Mouse (Mus musculus): ENCODE measurements at regions not wholly inside any gene's neighbourhood (a gene's known extent, or its start where the extent isn't known, plus 50 kb on each side); places are given as distances from the start of the nearest gene placed in this dataset.

- H3K27me3 ChIP-seq (ENCODE audit: control insufficient read depth, insufficient read depth, low read length): peaks cover 34% of the 10 kb centered on the region
- peak; percentile 45; the same call in 1 of the 2 replicates for ATAC-seq (ENCODE audit: low FRiP score)
- H3K36me3 ChIP-seq (ENCODE audit: control insufficient read depth, insufficient read depth, low read length): no peaks in the 10 kb centered on the region
- peak overlapping the region; percentile 33 for H3K4me3 ChIP-seq (ENCODE audit: low read depth, low read length)
- under 1% methylated on average over 53 of the region's 53 CpGs for WGBS
- H3K27ac ChIP-seq (ENCODE audit: low read depth, low read length): no peak overlapping the region
- H3K9ac ChIP-seq (ENCODE audit: low read depth, low read length): peak overlapping the region; percentile 2; the same call in 1 of the 2 replicates
- no peaks in the 10 kb centered on the region for H3K9me3 ChIP-seq (ENCODE audit: control insufficient read depth, low read length)
- H3K4me1 ChIP-seq (replicated peaks; ENCODE audit: control insufficient read depth, insufficient read depth, low read length): peaks cover 7% of the 10 kb centered on the region; the same call in 1 of the 2 replicates
- peak overlapping the region; percentile 61 for H3K4me2 ChIP-seq (replicated peaks; ENCODE audit: low read depth, low read length)
- DNase-seq (ENCODE audit: low spot score): peak; percentile 69
Observed at GRCm38 (mm10) chr9:46443191-46444095, 123.7 kb upstream of the 4931429L15Rik start.

- Histone ChIP-seq H3K9ac (ENCODE audit: low read depth, low read length) (no peak overlapping the region; the same call in 1 of the 2 replicates), H3K36me3 (ENCODE audit: control insufficient read depth, insufficient read depth, low read length) (no peaks in the 10 kb centered on the region), H3K27ac (ENCODE audit: low read depth, low read length) (no peak overlapping the region), H3K4me2 (replicated peaks; ENCODE audit: low read depth, low read length) (peak overlapping the region; percentile 61), H3K9me3 (ENCODE audit: control insufficient read depth, low read length) (no peaks in the 10 kb centered on the region), H3K27me3 (ENCODE audit: control insufficient read depth, insufficient read depth, low read length) (peaks cover 34% of the 10 kb centered on the region), H3K4me1 (replicated peaks; ENCODE audit: control insufficient read depth, insufficient read depth, low read length) (peaks cover 7% of the 10 kb centered on the region; the same call in 1 of the 2 replicates), H3K4me3 (ENCODE audit: low read depth, low read length) (peak overlapping the region; percentile 33)
- ATAC-seq (ENCODE audit: low FRiP score) (no peak), DNase-seq (ENCODE audit: low spot score) (peak; percentile 55)
- 1% methylated on average over 19 of the region's 19 CpGs for WGBS
Observed at GRCm38 (mm10) chr9:46442739-46443181, 123.0 kb upstream of the 4931429L15Rik start.

DNA sequence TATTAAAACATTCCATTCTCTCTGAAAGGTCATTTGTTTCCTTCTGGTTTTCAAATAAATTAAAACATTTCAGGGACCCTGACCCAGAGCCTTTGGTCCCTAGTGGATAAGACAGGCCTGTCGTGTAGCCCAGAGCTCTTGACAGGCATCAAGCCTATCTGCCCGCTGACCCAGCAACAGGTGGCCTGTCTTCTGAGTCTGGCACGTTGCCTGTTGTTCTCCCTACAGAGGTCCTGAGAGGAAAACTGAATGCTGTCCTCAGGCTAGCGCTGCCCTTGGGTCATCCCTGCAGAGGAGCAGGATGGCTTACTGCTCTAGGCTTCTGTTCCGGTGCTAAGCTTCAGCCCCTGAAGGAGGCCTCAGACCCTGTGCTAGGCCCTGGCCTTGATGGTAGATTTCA, 120.4 kb upstream of the 4931429L15Rik start:
- Histone ChIP-seq H3K9me3 (ENCODE audit: control insufficient read depth, low read length) (peaks cover 2% of the 10 kb centered on the region; the same call in 1 of the 2 replicates), H3K36me3 (ENCODE audit: control insufficient read depth, insufficient read depth, low read length) (no peaks in the 10 kb centered on the region), H3K27ac (ENCODE audit: low read depth, low read length) (no peak overlapping the region), H3K9ac (ENCODE audit: low read depth, low read length) (no peak overlapping the region), H3K4me3 (ENCODE audit: low read depth, low read length) (no peak overlapping the region), H3K4me2 (replicated peaks; ENCODE audit: low read depth, low read length) (no peak overlapping the region), H3K27me3 (ENCODE audit: control insufficient read depth, insufficient read depth, low read length) (peaks cover 33% of the 10 kb centered on the region), H3K4me1 (replicated peaks; ENCODE audit: control insufficient read depth, insufficient read depth, low read length) (peaks cover 7% of the 10 kb centered on the region; the same call in 1 of the 2 replicates)
- no peak for DNase-seq (ENCODE audit: low spot score)
- 66% methylated on average over 5 of the region's 5 CpGs for WGBS
- no peak for ATAC-seq (ENCODE audit: low FRiP score)

DNA sequence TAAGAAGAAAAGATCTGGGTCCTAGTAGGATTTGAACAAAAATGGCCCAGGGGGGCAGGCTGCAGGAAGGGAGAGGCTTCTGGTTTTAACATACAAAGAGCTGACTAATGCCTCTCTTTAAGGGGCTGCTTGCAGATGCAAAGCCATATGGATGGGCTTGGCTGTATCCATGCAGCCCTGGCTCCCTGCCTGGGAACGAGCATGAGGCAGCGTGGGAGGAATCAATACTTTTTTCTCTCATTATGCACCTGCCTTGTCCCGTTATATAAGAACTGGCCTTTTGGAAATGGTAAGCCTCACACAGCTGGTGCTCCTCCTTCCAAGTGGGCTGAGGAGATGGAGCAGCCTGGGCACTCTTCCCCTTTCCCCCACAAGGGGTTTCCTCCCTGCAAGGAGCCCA, 114.9 kb upstream of the 4931429L15Rik start:
- no peak for DNase-seq (ENCODE audit: low spot score)
- no peak overlapping the region for H3K4me3 ChIP-seq (ENCODE audit: low read depth, low read length)
- 75% methylated on average over 3 of the region's 3 CpGs for WGBS

GRCm38 (mm10) chr9:46433716-46434115, 113.9 kb upstream of the 4931429L15Rik start:
- Histone ChIP-seq H3K36me3 (ENCODE audit: control insufficient read depth, insufficient read depth, low read length) (no peaks in the 10 kb centered on the region), H3K4me3 (ENCODE audit: low read depth, low read length) (no peak overlapping the region), H3K27ac (ENCODE audit: low read depth, low read length) (no peak overlapping the region), H3K27me3 (ENCODE audit: control insufficient read depth, insufficient read depth, low read length) (no peaks in the 10 kb centered on the region), H3K9me3 (ENCODE audit: control insufficient read depth, low read length) (peaks cover 2% of the 10 kb centered on the region; the same call in 1 of the 2 replicates), H3K4me1 (replicated peaks; ENCODE audit: control insufficient read depth, insufficient read depth, low read length) (no peaks in the 10 kb centered on the region), H3K9ac (ENCODE audit: low read depth, low read length) (no peak overlapping the region), H3K4me2 (replicated peaks; ENCODE audit: low read depth, low read length) (no peak overlapping the region)
- ATAC-seq (ENCODE audit: low FRiP score) (no peak), DNase-seq (ENCODE audit: low spot score) (no peak)
- WGBS: 82% methylated on average over 5 of the region's 5 CpGs

More for the DNA sequence above, 114.9 kb upstream of the 4931429L15Rik start:
- Histone ChIP-seq H3K4me1 (replicated peaks; ENCODE audit: control insufficient read depth, insufficient read depth, low read length) (no peaks in the 10 kb centered on the region), H3K9ac (ENCODE audit: low read depth, low read length) (no peak overlapping the region), H3K9me3 (ENCODE audit: control insufficient read depth, low read length) (peaks cover 2% of the 10 kb centered on the region; the same call in 1 of the 2 replicates), H3K27ac (ENCODE audit: low read depth, low read length) (no peak overlapping the region), H3K27me3 (ENCODE audit: control insufficient read depth, insufficient read depth, low read length) (no peaks in the 10 kb centered on the region), H3K36me3 (ENCODE audit: control insufficient read depth, insufficient read depth, low read length) (no peaks in the 10 kb centered on the region), H3K4me2 (replicated peaks; ENCODE audit: low read depth, low read length) (no peak overlapping the region)
- ATAC-seq (ENCODE audit: low FRiP score): no peak

- WGBS: 71% methylated on average over 13 of the region's 13 CpGs
- Histone ChIP-seq H3K36me3 (ENCODE audit: control insufficient read depth, insufficient read depth, low read length) (no peaks in the 10 kb centered on the region), H3K27me3 (ENCODE audit: control insufficient read depth, insufficient read depth, low read length) (no peaks in the 10 kb centered on the region), H3K4me3 (ENCODE audit: low read depth, low read length) (no peak overlapping the region), H3K4me1 (replicated peaks; ENCODE audit: control insufficient read depth, insufficient read depth, low read length) (no peaks in the 10 kb centered on the region), H3K27ac (ENCODE audit: low read depth, low read length) (no peak overlapping the region), H3K9ac (ENCODE audit: low read depth, low read length) (no peak overlapping the region), H3K4me2 (replicated peaks; ENCODE audit: low read depth, low read length) (no peak overlapping the region), H3K9me3 (ENCODE audit: control insufficient read depth, low read length) (peaks cover 2% of the 10 kb centered on the region; the same call in 1 of the 2 replicates)
- ATAC-seq (ENCODE audit: low FRiP score): no peak
- DNase-seq (ENCODE audit: low spot score): no peak
Observed at GRCm38 (mm10) chr9:46431053-46431452, 111.3 kb upstream of the 4931429L15Rik start.

- 74% methylated on average over 12 of the region's 12 CpGs for WGBS
- ATAC-seq (ENCODE audit: low FRiP score) (peak; percentile 22; the same call in 1 of the 2 replicates), DNase-seq (ENCODE audit: low spot score) (peak; percentile 50)
- Histone ChIP-seq H3K4me1 (replicated peaks; ENCODE audit: control insufficient read depth, insufficient read depth, low read length) (no peaks in the 10 kb centered on the region), H3K27ac (ENCODE audit: low read depth, low read length) (no peak overlapping the region), H3K9me3 (ENCODE audit: control insufficient read depth, low read length) (no peaks in the 10 kb centered on the region), H3K9ac (ENCODE audit: low read depth, low read length) (no peak overlapping the region), H3K27me3 (ENCODE audit: control insufficient read depth, insufficient read depth, low read length) (no peaks in the 10 kb centered on the region), H3K36me3 (ENCODE audit: control insufficient read depth, insufficient read depth, low read length) (no peaks in the 10 kb centered on the region), H3K4me3 (ENCODE audit: low read depth, low read length) (no peak overlapping the region), H3K4me2 (replicated peaks; ENCODE audit: low read depth, low read length) (no peak overlapping the region)
Observed at GRCm38 (mm10) chr9:46423184-46423967, 103.6 kb upstream of the 4931429L15Rik start.

DNA sequence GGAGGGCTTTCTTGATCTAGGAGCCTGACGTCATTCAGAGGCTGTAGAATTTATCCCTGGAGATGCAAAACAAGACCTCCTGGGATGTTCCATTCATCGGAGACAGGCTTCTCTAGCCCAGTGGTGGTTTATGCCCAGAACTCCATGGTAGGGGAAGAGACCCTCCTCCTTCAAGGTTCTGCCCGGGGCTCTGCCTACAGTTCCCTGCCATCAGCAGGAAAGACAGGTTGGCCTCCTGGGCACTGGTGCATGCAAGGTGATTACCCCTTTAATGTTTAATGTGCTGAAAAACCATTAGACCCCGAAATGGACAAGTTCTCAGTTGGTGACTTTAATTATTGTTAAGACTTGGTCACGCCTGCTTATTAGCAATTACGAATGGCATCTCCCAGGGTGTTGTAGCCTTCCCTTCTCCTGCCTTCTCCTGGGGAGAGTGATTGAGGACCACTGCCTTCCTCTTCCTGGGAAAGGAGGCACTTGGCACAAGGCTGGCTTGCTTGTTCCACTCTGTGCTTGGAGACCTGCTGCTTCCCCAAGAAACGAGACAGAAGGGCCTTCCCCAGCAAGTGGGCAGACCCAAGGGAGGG, 102.0 kb upstream of the 4931429L15Rik start:
- no peaks in the 10 kb centered on the region for H3K36me3 ChIP-seq (ENCODE audit: control insufficient read depth, insufficient read depth, low read length)
- no peak overlapping the region for H3K27ac ChIP-seq (ENCODE audit: low read depth, low read length)
- ATAC-seq (ENCODE audit: low FRiP score): no peak
- H3K9me3 ChIP-seq (ENCODE audit: control insufficient read depth, low read length): no peaks in the 10 kb centered on the region
- H3K4me1 ChIP-seq (replicated peaks; ENCODE audit: control insufficient read depth, insufficient read depth, low read length): no peaks in the 10 kb centered on the region
- 35% methylated on average over 7 of the region's 7 CpGs for WGBS
- no peak overlapping the region for H3K9ac ChIP-seq (ENCODE audit: low read depth, low read length)
- no peak overlapping the region for H3K4me3 ChIP-seq (ENCODE audit: low read depth, low read length)
- no peak overlapping the region for H3K4me2 ChIP-seq (replicated peaks; ENCODE audit: low read depth, low read length)
- H3K27me3 ChIP-seq (ENCODE audit: control insufficient read depth, insufficient read depth, low read length): no peaks in the 10 kb centered on the region
- DNase-seq (ENCODE audit: low spot score): no peak
